Mouse (Mus musculus) cortical plate, adult 2 months (tissue): ENCODE results near the gene Susd4.

Source experiments
- CTCF ChIP-seq: fragments of 200-500 bp; IDR thresholded peaks from 2 replicates; pipeline ENCODE4 v1.5.1; 2011; ENCODE audit warnings: mild to moderate bottlenecking, control low read depth, low read length; ENCODE audit not compliant: insufficient read depth; ENCODE audit errors: extremely low read depth
- POLR2A ChIP-seq: fragments of 200-500 bp; IDR thresholded peaks from 2 replicates; pipeline ENCODE4 v1.6.1; 2011; ENCODE audit warnings: mild to moderate bottlenecking, low read length, control low read depth; ENCODE audit not compliant: insufficient read depth; ENCODE audit errors: extremely low read depth

- TF ChIP-seq CTCF = no peak
- no peak for TF ChIP-seq POLR2A
Observed at GRCm38 (mm10) chr1:182783774-182784173, 20.1 kb downstream of the Susd4 start.
